Mouse (Mus musculus): ENCODE data around the gene Lrrc19.

DNA sequence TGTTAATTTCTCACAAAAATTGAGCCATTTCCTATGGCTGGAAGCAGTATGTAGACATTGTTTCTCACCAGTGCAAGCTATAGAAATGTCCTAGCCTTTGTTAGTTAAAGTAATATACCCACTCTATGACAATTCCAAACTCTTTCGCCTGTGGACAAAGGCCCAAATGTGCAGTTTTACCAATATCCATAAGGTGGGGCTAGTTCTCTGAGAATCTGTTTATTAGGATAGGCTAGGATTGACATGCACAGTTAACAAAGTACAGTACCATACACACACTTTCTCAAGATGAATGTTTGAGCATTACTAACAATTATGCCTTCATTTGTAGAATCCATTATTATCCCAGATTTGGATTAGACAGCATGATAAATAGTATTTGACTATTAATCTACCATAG lies 19.8 kb upstream of the Lrrc19 start:
- TF ChIP-seq CTCF (IDR thresholded peaks at IDR 0.05; ENCODE audit: control insufficient read depth, insufficient read depth, insufficient read length) (no peak), USF1 (IDR thresholded peaks at IDR 0.05; ENCODE audit: low read depth) (no peak), MYOD1 (IDR thresholded peaks at IDR 0.05; ENCODE audit: control insufficient read depth, insufficient read length, low read depth) (no peak), MAX (IDR thresholded peaks at IDR 0.05) (no peak), MYOG (IDR thresholded peaks at IDR 0.05; ENCODE audit: control insufficient read depth, extremely low read depth, insufficient read length) (no peak), CEBPB (IDR thresholded peaks at IDR 0.05; ENCODE audit: low read depth) (no peak), FOSL1 (IDR thresholded peaks at IDR 0.05; ENCODE audit: insufficient read depth, low read length, poor library complexity, severe bottlenecking) (no peak)

All from C2C12 (cell line).